Mouse (Mus musculus) forebrain, postnatal 0 days (tissue): ENCODE measurements around the gene Eif4e2. TPM values are rescaled to one million over a fixed set of nuclear protein-coding genes. Genes with fewer than 3 reads are reported as not detected.

Source experiments
- ATAC-seq: fragments of 200-750 bp; cut with Nextera tagmentation; 2 replicates; pipeline ENCODE4 v1.8.0; 2017; ENCODE audit warnings: mild to moderate bottlenecking, moderate library complexity
- DNase-seq: peaks from one replicate; pipeline ENCODE4 v3.0.0-alpha.2; 2015
- H3K27ac ChIP-seq: fragments of 300-500 bp; sonication (generic); 2 replicates; pipeline ENCODE4 v1.5.1; 2014; ENCODE audit warnings: low read depth, mild to moderate bottlenecking, antibody characterized with exemption, low read length, moderate library complexity, mixed read lengths
- H3K27me3 ChIP-seq: fragments of 300-500 bp; sonication (generic); 2 replicates; pipeline ENCODE4 v1.6.1; 2014; ENCODE audit warnings: mild to moderate bottlenecking, low read length, mixed read lengths; ENCODE audit not compliant: insufficient read depth
- H3K36me3 ChIP-seq: fragments of 300-500 bp; sonication (generic); 2 replicates; pipeline ENCODE4 v1.6.1; 2014; ENCODE audit warnings: mild to moderate bottlenecking, moderate library complexity; ENCODE audit not compliant: insufficient read depth
- H3K4me1 ChIP-seq: fragments of 300-500 bp; sonication (generic); 2 replicates; pipeline ENCODE4 v1.6.1; 2014; ENCODE audit warnings: antibody characterized with exemption; ENCODE audit not compliant: insufficient read depth
- H3K4me2 ChIP-seq: fragments of 300-500 bp; sonication (generic); 2 replicates; pipeline ENCODE4 v1.6.1; 2014; ENCODE audit warnings: low read depth, mild to moderate bottlenecking, moderate library complexity
- H3K4me3 ChIP-seq: fragments of 300-500 bp; sonication (generic); 2 replicates; pipeline ENCODE4 v1.5.1; 2014; ENCODE audit warnings: low read depth, low read length, mixed read lengths
- H3K9ac ChIP-seq: fragments of 300-500 bp; sonication (generic); 2 replicates; pipeline ENCODE4 v1.6.1; 2014; ENCODE audit warnings: mild to moderate bottlenecking
- H3K9me3 ChIP-seq: fragments of 300-500 bp; sonication (generic); 2 replicates; pipeline ENCODE4 v1.6.1; 2016; ENCODE audit warnings: low read length
- CTCF ChIP-seq: sonication (generic); IDR thresholded peaks from 2 replicates; pipeline ENCODE4 v1.5.1; 2016; ENCODE audit warnings: antibody characterized with exemption, control low read depth, low read depth
- WGBS: fragments of 180-500 bp; shearing (Covaris S2); extraction: QIAGEN DNeasy Blood & Tissue Kit; methylation state at CpG from one replicate; pipeline ENCODE4 v1.1.7; 2014; 5-methylcytosine and 5-hydroxymethylcytosine counted together
- polyA plus RNA-seq: library from polyadenylated mRNA; unstranded; fragments of >200 nt; fragmentation: Nextera tagmentation; extraction: Ambion mirVana; gene quantifications from 2 replicates; pipeline ENCODE4 v1.2.1, GENCODE M21; 2015
- total RNA-seq: library from RNA; depleted of rRNA; stranded (reverse); fragments of >200 nt; gene quantifications from 2 replicates; pipeline ENCODE4 v1.2.3, GENCODE M21; 2014

Eif4e2 gene
- total and polyA plus RNA-seq, 2 experiments from 2014 or later, result 71.5 to 87.5 TPM

DNA sequence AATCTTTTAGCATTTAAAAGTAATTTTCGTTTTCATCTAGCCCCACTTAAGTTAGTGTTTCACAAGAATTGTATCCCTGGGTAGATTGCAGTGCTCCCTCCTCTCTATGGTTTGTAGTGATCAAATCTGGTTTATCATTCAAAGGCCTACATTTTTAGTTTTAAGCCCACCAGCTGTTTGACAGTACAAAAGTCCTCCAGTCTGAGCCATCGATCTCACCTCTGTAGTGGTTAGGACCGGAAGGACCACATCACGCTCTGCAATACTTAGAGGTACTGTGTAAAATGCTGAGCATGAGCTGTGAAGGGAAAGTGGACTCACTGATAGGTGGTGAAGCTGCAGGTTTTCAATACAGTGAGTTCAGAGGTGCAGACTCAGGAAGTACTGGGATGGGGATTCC lies 1.0 kb downstream of the Eif4e2 start:
- no peak for ATAC-seq
- 33% methylated on average over 4 of the region's 4 CpGs for WGBS
- peak overlapping the region; percentile 67 for H3K4me2 ChIP-seq
- H3K27me3 ChIP-seq, result no peaks in the 10 kb centered on the region
- peak overlapping the region; percentile 94 for H3K9ac ChIP-seq
- H3K27ac ChIP-seq, result peak overlapping the region; percentile 98
- DNase-seq, result no peak
- H3K36me3 ChIP-seq, result peaks cover 4% of the 10 kb centered on the region; the same call in 1 of the 2 replicates
- peaks cover 19% of the 10 kb centered on the region for H3K4me1 ChIP-seq
- H3K4me3 ChIP-seq, result peak overlapping the region; percentile 97
- no peak for TF ChIP-seq CTCF
- H3K9me3 ChIP-seq, result no peaks in the 10 kb centered on the region

DNA sequence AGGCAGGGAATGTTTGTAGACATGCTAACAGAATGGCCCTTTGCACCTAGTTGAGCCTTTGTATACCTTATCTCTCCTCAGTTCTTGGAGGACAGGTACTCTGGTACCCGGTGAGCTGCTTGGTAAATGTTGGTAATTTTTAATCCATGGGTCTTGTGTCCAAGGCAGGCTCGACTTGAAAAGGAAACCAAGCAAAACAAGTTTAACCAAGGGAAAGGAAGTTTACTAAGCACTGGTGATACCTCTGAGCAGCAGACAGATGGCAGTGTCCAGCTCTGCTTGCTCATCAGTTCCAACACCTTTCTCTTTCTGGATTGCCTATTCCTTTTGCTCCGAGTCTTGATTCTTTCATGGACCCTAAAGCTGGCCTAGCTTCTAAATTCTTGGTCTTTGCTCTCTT lies 4.2 kb downstream of the Eif4e2 start:
- Histone ChIP-seq H3K4me2 (no peak overlapping the region), H3K9me3 (no peaks in the 10 kb centered on the region), H3K27ac (no peak overlapping the region), H3K36me3 (peaks cover 34% of the 10 kb centered on the region), H3K27me3 (no peaks in the 10 kb centered on the region), H3K4me1 (peaks cover 18% of the 10 kb centered on the region), H3K9ac (no peak overlapping the region), H3K4me3 (no peak overlapping the region)
- whole genome bisulfite sequencing, result 65% methylated on average over 3 of the region's 3 CpGs
- TF ChIP-seq CTCF, result peak; percentile 65
- ATAC-seq, result no peak
- peak; percentile 26 for DNase-seq

DNA sequence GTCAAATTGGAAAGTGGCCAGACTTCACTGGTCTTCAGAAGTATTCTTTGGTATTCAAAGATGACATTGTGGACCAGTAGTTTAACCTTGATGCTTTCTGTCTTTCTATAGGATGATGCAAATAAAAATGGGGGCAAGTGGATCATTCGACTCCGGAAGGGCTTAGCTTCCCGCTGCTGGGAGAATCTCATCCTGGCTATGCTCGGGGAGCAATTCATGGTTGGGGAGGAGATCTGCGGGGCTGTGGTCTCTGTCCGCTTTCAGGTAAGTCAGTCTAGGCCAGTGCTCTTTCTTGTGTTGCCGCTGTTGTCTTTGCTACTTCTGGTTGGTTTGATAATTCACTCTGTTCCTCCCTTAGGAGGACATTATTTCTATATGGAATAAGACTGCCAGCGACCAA lies 12.0 kb downstream of the Eif4e2 start:
- H3K4me2 ChIP-seq, result no peak overlapping the region
- H3K36me3 ChIP-seq, result peaks cover 95% of the 10 kb centered on the region
- no peak for TF ChIP-seq CTCF
- no peak overlapping the region for H3K4me3 ChIP-seq
- H3K4me1 ChIP-seq, result no peaks in the 10 kb centered on the region
- no peaks in the 10 kb centered on the region for H3K9me3 ChIP-seq
- 97% methylated on average over 8 of the region's 8 CpGs for WGBS
- no peak overlapping the region for H3K27ac ChIP-seq
- H3K27me3 ChIP-seq, result no peaks in the 10 kb centered on the region
- ATAC-seq, result no peak
- no peak overlapping the region for H3K9ac ChIP-seq
- no peak for DNase-seq

DNA sequence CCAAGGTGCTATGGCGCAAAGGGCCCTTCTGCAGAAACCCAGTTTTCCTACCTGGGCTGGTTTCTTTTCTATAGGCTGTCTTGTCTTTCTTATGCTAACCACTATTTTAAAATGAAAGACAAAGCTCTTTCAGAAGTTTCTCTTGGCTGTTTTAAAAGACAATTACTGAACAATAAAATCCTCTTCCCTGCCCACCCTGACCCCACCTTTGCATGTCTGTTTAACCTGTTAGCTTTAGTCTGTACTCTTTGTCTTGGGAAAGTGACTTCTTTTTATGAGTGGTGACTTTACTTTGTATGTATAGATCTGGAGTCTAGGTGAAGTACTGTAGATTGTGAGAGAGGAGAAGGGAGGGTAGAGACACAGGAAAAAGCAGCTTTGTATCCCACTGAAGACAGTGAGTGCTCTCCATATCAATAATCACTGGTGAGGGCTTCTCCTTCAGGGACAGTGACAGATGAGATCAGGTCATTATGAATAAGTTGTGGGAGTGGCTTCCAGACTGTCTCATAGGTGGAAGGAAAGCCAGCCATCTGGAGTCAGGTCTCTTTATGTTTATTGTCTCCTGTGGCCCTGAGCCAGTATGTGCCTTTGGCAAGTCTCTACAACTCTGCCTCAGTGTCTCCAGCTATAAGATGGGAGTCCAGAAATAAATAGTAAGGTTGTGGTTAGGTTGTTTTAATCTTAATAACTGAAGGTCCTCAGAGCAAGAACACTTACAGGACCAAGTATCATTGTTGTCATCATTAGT lies 12.9 kb downstream of the Eif4e2 start:
- H3K27me3 ChIP-seq, result no peaks in the 10 kb centered on the region
- TF ChIP-seq CTCF, result no peak
- DNase-seq, result no peak
- no peaks in the 10 kb centered on the region for H3K9me3 ChIP-seq
- no peaks in the 10 kb centered on the region for H3K4me1 ChIP-seq
- H3K9ac ChIP-seq, result no peak overlapping the region
- no peak overlapping the region for H3K4me3 ChIP-seq
- H3K27ac ChIP-seq, result no peak overlapping the region
- H3K36me3 ChIP-seq, result peaks cover 95% of the 10 kb centered on the region
- WGBS, result 100% methylated on average over 1 of the region's 1 CpGs
- no peak overlapping the region for H3K4me2 ChIP-seq
- ATAC-seq, result no peak

DNA sequence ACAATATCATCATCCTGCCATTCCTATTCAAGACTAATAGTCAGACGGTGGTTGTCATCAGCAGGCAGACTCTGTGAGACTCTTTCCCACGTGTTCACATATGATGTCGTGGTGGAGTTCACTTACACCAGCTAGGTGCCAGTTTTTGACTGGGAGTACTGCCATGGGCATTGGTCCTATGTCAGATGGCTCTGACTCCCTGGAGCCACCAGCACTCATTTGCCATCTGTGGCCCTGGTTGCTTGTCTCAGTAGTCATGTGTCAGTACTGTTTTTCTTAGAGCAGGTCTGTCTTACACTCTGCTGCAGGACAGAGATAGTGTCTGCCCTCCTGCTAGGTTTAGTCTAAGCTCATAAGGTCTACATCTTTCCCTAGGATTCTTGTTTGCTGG lies 13.4 kb downstream of the Eif4e2 start:
- DNase-seq, result no peak
- H3K36me3 ChIP-seq, result peaks cover 95% of the 10 kb centered on the region
- 75% methylated on average over 3 of the region's 3 CpGs for WGBS

DNA sequence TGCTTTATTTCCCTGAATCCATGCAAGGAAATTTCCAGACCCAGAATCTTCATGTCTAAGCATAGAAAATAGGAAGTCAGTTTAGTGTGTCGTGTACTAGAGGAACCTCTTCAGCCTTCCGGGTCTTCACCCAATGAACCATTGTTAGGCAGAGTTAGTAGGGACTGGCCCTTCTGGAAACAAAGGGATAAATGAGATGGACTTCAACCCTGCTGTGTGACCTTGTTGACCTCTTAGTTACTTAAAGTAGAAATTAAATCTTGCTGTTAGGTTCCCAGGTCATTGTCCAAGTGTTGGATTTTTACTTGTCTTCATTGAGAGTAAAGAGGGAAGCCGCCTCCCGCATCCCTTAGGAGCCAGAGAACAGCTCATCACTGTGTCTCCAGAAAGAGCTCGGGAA lies 16.9 kb downstream of the Eif4e2 start:
- Histone ChIP-seq H3K4me3 (no peak overlapping the region), H3K4me1 (no peaks in the 10 kb centered on the region), H3K9ac (no peak overlapping the region), H3K36me3 (peaks cover 93% of the 10 kb centered on the region), H3K4me2 (no peak overlapping the region), H3K27me3 (no peaks in the 10 kb centered on the region), H3K9me3 (no peaks in the 10 kb centered on the region), H3K27ac (no peak overlapping the region)
- ATAC-seq (no peak), DNase-seq (no peak)
- no peak for TF ChIP-seq CTCF
- WGBS, result 69% methylated on average over 5 of the region's 5 CpGs

More for the DNA sequence above, 13.4 kb downstream of the Eif4e2 start:
- H3K27ac ChIP-seq, result no peak overlapping the region
- no peaks in the 10 kb centered on the region for H3K9me3 ChIP-seq
- TF ChIP-seq CTCF, result no peak
- ATAC-seq, result peak; percentile 16; the same call in 1 of the 2 replicates
- no peak overlapping the region for H3K4me3 ChIP-seq
- no peaks in the 10 kb centered on the region for H3K4me1 ChIP-seq
- no peak overlapping the region for H3K9ac ChIP-seq
- no peak overlapping the region for H3K4me2 ChIP-seq
- H3K27me3 ChIP-seq, result no peaks in the 10 kb centered on the region

DNA sequence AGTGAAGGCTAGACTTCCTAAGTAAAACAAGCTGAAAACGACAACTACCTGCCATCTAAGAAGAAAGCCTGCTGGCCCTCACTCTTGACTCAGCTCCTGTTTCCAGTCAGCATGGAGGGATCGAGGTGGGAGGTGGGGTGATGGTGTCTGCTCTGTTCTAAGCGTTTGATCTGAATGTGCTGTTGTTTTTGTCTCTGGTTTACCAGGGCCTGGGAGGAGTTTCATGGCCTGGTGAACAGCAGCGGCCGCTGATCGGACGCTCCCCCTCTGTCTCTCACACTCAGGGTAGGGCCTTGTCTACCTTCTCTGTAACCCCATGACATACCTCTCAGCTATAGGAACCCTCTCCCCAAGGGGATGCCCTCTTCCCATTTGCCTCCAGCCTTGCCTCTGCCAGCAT lies 18.5 kb downstream of the Eif4e2 start:
- no peak overlapping the region for H3K4me3 ChIP-seq
- H3K27ac ChIP-seq, result no peak overlapping the region
- H3K4me1 ChIP-seq, result no peaks in the 10 kb centered on the region
- H3K27me3 ChIP-seq, result no peaks in the 10 kb centered on the region
- DNase-seq (no peak), ATAC-seq (no peak)
- H3K4me2 ChIP-seq, result no peak overlapping the region
- TF ChIP-seq CTCF, result no peak
- H3K9me3 ChIP-seq, result no peaks in the 10 kb centered on the region
- WGBS, result 87% methylated on average over 7 of the region's 7 CpGs
- peaks cover 94% of the 10 kb centered on the region for H3K36me3 ChIP-seq
- no peak overlapping the region for H3K9ac ChIP-seq
